Mouse (Mus musculus): ENCODE measurements around the gene Rhox12. TPM values are rescaled to one million over a fixed set of nuclear protein-coding genes. Genes with fewer than 3 reads are reported as not detected.

The Rhox12 gene
- not detected in 2 replicates for polyA plus RNA-seq (2014; fragmentation: Nextera tagmentation; extraction: Ambion mirVana)

GRCm38 (mm10) chrX:38110807-38111206, at the start of gene Rhox12:
Gene Rhox12 (minus strand): TSS chrX:38110907.
- WGBS, result 72% methylated on average over 4 of the region's 4 CpGs
- DNase-seq (ENCODE audit: low spot score) (no peak), ATAC-seq (replicated peaks; ENCODE audit: low FRiP score) (no peak)
- Histone ChIP-seq H3K4me1 (replicated peaks; ENCODE audit: control insufficient read depth, insufficient read depth, low read length) (no peaks in the 10 kb centered on the region), H3K9me3 (ENCODE audit: control insufficient read depth, low read length) (no peaks in the 10 kb centered on the region), H3K36me3 (ENCODE audit: control insufficient read depth, insufficient read depth, low read length) (no peaks in the 10 kb centered on the region), H3K27ac (ENCODE audit: low read depth, low read length) (no peak within 1 kb of the TSS), H3K4me3 (ENCODE audit: low read depth, low read length) (no peak within 1 kb of the TSS), H3K27me3 (ENCODE audit: control insufficient read depth, insufficient read depth, low read length) (no peaks in the 10 kb centered on the region), H3K9ac (ENCODE audit: low read length) (no peak within 1 kb of the TSS), H3K4me2 (ENCODE audit: low read depth, low read length, severe bottlenecking) (no peak within 1 kb of the TSS)

GRCm38 (mm10) chrX:38159097-38159496, 48.4 kb upstream of the Rhox12 start:
- WGBS, result 68% methylated on average over 1 of the region's 1 CpGs
- Histone ChIP-seq H3K36me3 (ENCODE audit: control insufficient read depth, insufficient read depth, low read length) (no peaks in the 10 kb centered on the region), H3K4me2 (ENCODE audit: low read depth, low read length, severe bottlenecking) (no peak overlapping the region)

GRCm38 (mm10) chrX:38121478-38121877, 10.8 kb upstream of the Rhox12 start:
- ATAC-seq (replicated peaks; ENCODE audit: low FRiP score), result no peak
- Histone ChIP-seq H3K36me3 (ENCODE audit: control insufficient read depth, insufficient read depth, low read length) (no peaks in the 10 kb centered on the region), H3K27ac (ENCODE audit: low read depth, low read length) (no peak overlapping the region), H3K27me3 (ENCODE audit: control insufficient read depth, insufficient read depth, low read length) (no peaks in the 10 kb centered on the region), H3K9ac (ENCODE audit: low read length) (no peak overlapping the region), H3K4me1 (replicated peaks; ENCODE audit: control insufficient read depth, insufficient read depth, low read length) (no peaks in the 10 kb centered on the region), H3K9me3 (ENCODE audit: control insufficient read depth, low read length) (peaks cover 3% of the 10 kb centered on the region; the same call in 1 of the 2 replicates), H3K4me3 (ENCODE audit: low read depth, low read length) (no peak overlapping the region), H3K4me2 (ENCODE audit: low read depth, low read length, severe bottlenecking) (no peak overlapping the region)
- 88% methylated on average over 34 of the region's 34 CpGs for WGBS
- DNase-seq (ENCODE audit: low spot score), result no peak

More at GRCm38 (mm10) chrX:38159097-38159496, 48.4 kb upstream of the Rhox12 start:
- Histone ChIP-seq H3K9ac (ENCODE audit: low read length) (no peak overlapping the region), H3K27me3 (ENCODE audit: control insufficient read depth, insufficient read depth, low read length) (no peaks in the 10 kb centered on the region), H3K27ac (ENCODE audit: low read depth, low read length) (no peak overlapping the region), H3K4me1 (replicated peaks; ENCODE audit: control insufficient read depth, insufficient read depth, low read length) (no peaks in the 10 kb centered on the region), H3K4me3 (ENCODE audit: low read depth, low read length) (no peak overlapping the region), H3K9me3 (ENCODE audit: control insufficient read depth, low read length) (no peaks in the 10 kb centered on the region)
- DNase-seq (ENCODE audit: low spot score), result no peak
- no peak for ATAC-seq (replicated peaks; ENCODE audit: low FRiP score)

- peaks cover 3% of the 10 kb centered on the region; the same call in 1 of the 2 replicates for H3K9me3 ChIP-seq (ENCODE audit: control insufficient read depth, low read length)
- ATAC-seq (replicated peaks; ENCODE audit: low FRiP score), result no peak
- no peak within 1 kb of the TSS for H3K9ac ChIP-seq (ENCODE audit: low read length)
- H3K27ac ChIP-seq (ENCODE audit: low read depth, low read length), result no peak within 1 kb of the TSS
- H3K4me3 ChIP-seq (ENCODE audit: low read depth, low read length), result no peak within 1 kb of the TSS
- no peak for DNase-seq (ENCODE audit: low spot score)
- H3K4me1 ChIP-seq (replicated peaks; ENCODE audit: control insufficient read depth, insufficient read depth, low read length), result no peaks in the 10 kb centered on the region
- H3K27me3 ChIP-seq (ENCODE audit: control insufficient read depth, insufficient read depth, low read length), result no peaks in the 10 kb centered on the region
- no peaks in the 10 kb centered on the region for H3K36me3 ChIP-seq (ENCODE audit: control insufficient read depth, insufficient read depth, low read length)
- 95% methylated on average over 20 of the region's 20 CpGs for WGBS
- H3K4me2 ChIP-seq (ENCODE audit: low read depth, low read length, severe bottlenecking), result no peak within 1 kb of the TSS
Observed at GRCm38 (mm10) chrX:38120982-38121381, 10.3 kb upstream of the Rhox12 start, which contains the start of gene Rhox13. Gene Rhox13 (plus strand): TSS chrX:38121219.

- no peaks in the 10 kb centered on the region for H3K9me3 ChIP-seq (ENCODE audit: control insufficient read depth, low read length)
- H3K9ac ChIP-seq (ENCODE audit: low read length), result no peak within 1 kb of the TSS
- no peak within 1 kb of the TSS for H3K27ac ChIP-seq (ENCODE audit: low read depth, low read length)
- H3K36me3 ChIP-seq (ENCODE audit: control insufficient read depth, insufficient read depth, low read length), result no peaks in the 10 kb centered on the region
- H3K4me1 ChIP-seq (replicated peaks; ENCODE audit: control insufficient read depth, insufficient read depth, low read length), result no peaks in the 10 kb centered on the region
- 91% methylated on average over 9 of the region's 9 CpGs for WGBS
- no peak for ATAC-seq (replicated peaks; ENCODE audit: low FRiP score)
- H3K4me3 ChIP-seq (ENCODE audit: low read depth, low read length), result no peak within 1 kb of the TSS
- DNase-seq (ENCODE audit: low spot score), result no peak
- H3K4me2 ChIP-seq (ENCODE audit: low read depth, low read length, severe bottlenecking), result no peak within 1 kb of the TSS
- no peaks in the 10 kb centered on the region for H3K27me3 ChIP-seq (ENCODE audit: control insufficient read depth, insufficient read depth, low read length)
Observed at GRCm38 (mm10) chrX:38085041-38085440, 25.7 kb downstream of the Rhox12 start, which contains the start of gene Rhox11. Gene Rhox11 (minus strand): TSS chrX:38085141.

GRCm38 (mm10) chrX:38084226-38084625, 26.5 kb downstream of the Rhox12 start:
- Histone ChIP-seq H3K9ac (ENCODE audit: low read length) (no peak overlapping the region), H3K4me1 (replicated peaks; ENCODE audit: control insufficient read depth, insufficient read depth, low read length) (no peaks in the 10 kb centered on the region), H3K9me3 (ENCODE audit: control insufficient read depth, low read length) (no peaks in the 10 kb centered on the region), H3K27me3 (ENCODE audit: control insufficient read depth, insufficient read depth, low read length) (no peaks in the 10 kb centered on the region), H3K36me3 (ENCODE audit: control insufficient read depth, insufficient read depth, low read length) (no peaks in the 10 kb centered on the region), H3K4me3 (ENCODE audit: low read depth, low read length) (no peak overlapping the region), H3K4me2 (ENCODE audit: low read depth, low read length, severe bottlenecking) (no peak overlapping the region), H3K27ac (ENCODE audit: low read depth, low read length) (no peak overlapping the region)
- DNase-seq (ENCODE audit: low spot score) (peak; percentile 71), ATAC-seq (replicated peaks; ENCODE audit: low FRiP score) (0 out of 2 replicates have a peak, but pooled peaks have one; percentile 39)
- 16% methylated on average over 12 of the region's 12 CpGs for WGBS

- Histone ChIP-seq H3K36me3 (ENCODE audit: control insufficient read depth, insufficient read depth, low read length) (no peaks in the 10 kb centered on the region), H3K4me3 (ENCODE audit: low read depth, low read length) (no peak within 1 kb of the TSS), H3K27ac (ENCODE audit: low read depth, low read length) (no peak within 1 kb of the TSS), H3K9me3 (ENCODE audit: control insufficient read depth, low read length) (no peaks in the 10 kb centered on the region), H3K27me3 (ENCODE audit: control insufficient read depth, insufficient read depth, low read length) (no peaks in the 10 kb centered on the region), H3K4me1 (replicated peaks; ENCODE audit: control insufficient read depth, insufficient read depth, low read length) (no peaks in the 10 kb centered on the region), H3K9ac (ENCODE audit: low read length) (no peak within 1 kb of the TSS), H3K4me2 (ENCODE audit: low read depth, low read length, severe bottlenecking) (no peak within 1 kb of the TSS)
- WGBS, result 85% methylated on average over 11 of the region's 11 CpGs
- DNase-seq (ENCODE audit: low spot score) (no peak), ATAC-seq (replicated peaks; ENCODE audit: low FRiP score) (no peak)
Observed at GRCm38 (mm10) chrX:38066175-38066574, 44.5 kb downstream of the Rhox12 start, which contains the start of gene Rhox10. Gene Rhox10 (plus strand): TSS chrX:38066475.

GRCm38 (mm10) chrX:38061544-38061943, 49.2 kb downstream of the Rhox12 start:
- Histone ChIP-seq H3K27ac (ENCODE audit: low read depth, low read length) (no peak overlapping the region), H3K4me1 (replicated peaks; ENCODE audit: control insufficient read depth, insufficient read depth, low read length) (no peaks in the 10 kb centered on the region), H3K4me3 (ENCODE audit: low read depth, low read length) (no peak overlapping the region), H3K36me3 (ENCODE audit: control insufficient read depth, insufficient read depth, low read length) (no peaks in the 10 kb centered on the region), H3K9me3 (ENCODE audit: control insufficient read depth, low read length) (no peaks in the 10 kb centered on the region), H3K9ac (ENCODE audit: low read length) (no peak overlapping the region), H3K4me2 (ENCODE audit: low read depth, low read length, severe bottlenecking) (no peak overlapping the region), H3K27me3 (ENCODE audit: control insufficient read depth, insufficient read depth, low read length) (no peaks in the 10 kb centered on the region)
- no peak for ATAC-seq (replicated peaks; ENCODE audit: low FRiP score)
- WGBS, result 0% methylated on average over 1 of the region's 1 CpGs
- DNase-seq (ENCODE audit: low spot score), result no peak
